Comparison of ENCODE assay signal across 10 mouse cellular contexts in the genomic region with DNA sequence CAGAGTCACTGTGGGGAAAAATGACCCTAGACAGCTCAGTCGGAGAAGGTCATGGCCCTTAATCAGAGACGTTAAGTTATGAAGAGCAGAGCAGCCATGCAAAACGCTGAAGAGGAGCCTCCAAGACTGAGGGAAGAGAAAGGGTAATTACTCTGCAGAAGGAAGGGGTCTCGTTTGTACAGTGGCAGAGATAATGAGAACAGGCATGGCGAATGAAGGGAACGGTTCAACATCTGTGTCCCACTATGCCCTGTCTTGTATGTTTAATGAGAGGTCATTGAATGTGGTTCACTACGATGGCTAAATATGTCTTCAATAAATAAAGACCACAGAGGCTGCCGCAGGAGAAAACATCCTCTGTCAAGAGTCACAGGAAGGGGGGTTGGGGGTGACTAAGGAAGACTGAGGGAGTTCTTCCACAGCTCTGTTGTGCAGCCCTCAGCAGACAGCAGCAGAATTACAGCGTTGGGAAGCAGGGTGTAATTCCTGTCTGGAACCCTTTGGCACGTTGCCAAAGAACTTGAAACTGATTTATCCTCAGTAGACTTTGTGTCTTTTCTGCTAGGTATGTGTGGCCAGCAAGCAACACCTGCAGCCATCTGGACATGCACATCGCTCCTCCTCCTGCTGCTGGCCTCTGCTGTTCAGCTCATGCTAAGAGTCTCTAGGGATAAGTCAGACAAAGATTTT.
DNase-seq lines count a peak whose midpoint lies in the region; ATAC-seq and TF ChIP-seq lines count a peak whose summit lies in the region.
"Had no signal": no experiment of that assay in that cellular context is flagged by ENCODE, and none has a peak within 500 bp of the region (broad histone marks: within the 10 kb centered on the region; RNA-seq: fewer than 3 reads in every experiment).

No protein-coding gene starts in this region.

- H3K4me1 ChIP-seq in liver, postnatal 0 days (ENCODE audit: insufficient read depth) = no peaks in the 10 kb centered on the region
- peaks cover 16% of the 10 kb centered on the region for H3K4me1 ChIP-seq in hindbrain, embryonic 13.5 days (replicated peaks)
- peaks cover 12% of the 10 kb centered on the region for H3K4me1 ChIP-seq in limb, embryonic 15.5 days

- DNase-seq in liver = peak; percentile 18
- DNase-seq in liver, postnatal 0 days = no peak
- peak; percentile 11 for DNase-seq in skeletal muscle tissue, adult 2 months (ENCODE audit: low read depth, low spot score)
- no peak for DNase-seq in yolk sac, embryonic 10.5 days (ENCODE audit: low spot score)
- DNase-seq in left cerebral cortex, adult 2 months (ENCODE audit: extremely low spot score in 1 of 2, low spot score in 2 of 2) = no peak
- DNase-seq: cerebellum, postnatal 14 days had no signal

- WGBS in liver, postnatal 0 days (ENCODE audit: insufficient replicate concordance) = 61% methylated on average over 11 of the region's 11 CpGs
- 45% methylated on average over 11 of the region's 11 CpGs for WGBS in hindbrain, embryonic 13.5 days
- 24% methylated on average over 11 of the region's 11 CpGs for WGBS in limb, embryonic 15.5 days

- no peaks in the 10 kb centered on the region for H3K9me3 ChIP-seq in liver, postnatal 0 days (ENCODE audit: low read length)
- H3K9me3 ChIP-seq in hindbrain, embryonic 13.5 days = no peaks in the 10 kb centered on the region
- H3K9me3 ChIP-seq in limb, embryonic 15.5 days = no peaks in the 10 kb centered on the region

- ATAC-seq in liver, postnatal 0 days = no peak
- ATAC-seq in hindbrain, embryonic 13.5 days (ENCODE audit: low FRiP score) = peak; percentile 76
- ATAC-seq in limb, embryonic 15.5 days (ENCODE audit: insufficient number of reproducible peaks, low FRiP score, low TSS enrichment, low read depth) = 0 out of 2 replicates have a peak, but pooled peaks have one; percentile 19
- no peak for ATAC-seq in granulocyte monocyte progenitor cell, adult 5-6 weeks (replicated peaks; ENCODE audit: poor library complexity, severe bottlenecking)
- ATAC-seq: Patski had no signal

- H3K27ac ChIP-seq in liver, postnatal 0 days (ENCODE audit: low read depth) = no peak overlapping the region
- no peak overlapping the region for H3K27ac ChIP-seq in hindbrain, embryonic 13.5 days
- no peak overlapping the region for H3K27ac ChIP-seq in limb, embryonic 15.5 days
- no peak overlapping the region for H3K27ac ChIP-seq in left cerebral cortex, adult 2 months

- intact Hi-C loops in left cerebral cortex, adult 2 months (cut with DNase I) = no loop called here

- no peak overlapping the region for H3K9ac ChIP-seq in liver, postnatal 0 days (replicated peaks)
- no peak overlapping the region for H3K9ac ChIP-seq in hindbrain, embryonic 13.5 days
- no peak overlapping the region for H3K9ac ChIP-seq in limb, embryonic 15.5 days

- H3K27me3 ChIP-seq in liver, postnatal 0 days (ENCODE audit: insufficient read depth, low read length) = no peaks in the 10 kb centered on the region
- no peaks in the 10 kb centered on the region for H3K27me3 ChIP-seq in hindbrain, embryonic 13.5 days
- H3K27me3 ChIP-seq in limb, embryonic 15.5 days = no peaks in the 10 kb centered on the region

- no peak overlapping the region for H3K4me2 ChIP-seq in liver, postnatal 0 days (ENCODE audit: low read depth, low read length)
- H3K4me2 ChIP-seq in hindbrain, embryonic 13.5 days = no peak overlapping the region
- H3K4me2 ChIP-seq in limb, embryonic 15.5 days = no peak overlapping the region

- no peak overlapping the region for H3K4me3 ChIP-seq in liver, postnatal 0 days (ENCODE audit: low read depth, low read length)
- H3K4me3 ChIP-seq in hindbrain, embryonic 13.5 days = no peak overlapping the region
- H3K4me3 ChIP-seq in limb, embryonic 15.5 days = no peak overlapping the region
- no peak overlapping the region for H3K4me3 ChIP-seq in left cerebral cortex, adult 2 months

- no peaks in the 10 kb centered on the region for H3K36me3 ChIP-seq in liver, postnatal 0 days (replicated peaks; ENCODE audit: insufficient read depth, low read length)
- no peaks in the 10 kb centered on the region for H3K36me3 ChIP-seq in hindbrain, embryonic 13.5 days
- H3K36me3 ChIP-seq in limb, embryonic 15.5 days = no peaks in the 10 kb centered on the region

- no peak for TF ChIP-seq CTCF in liver, postnatal 0 days (IDR thresholded peaks at IDR 0.05; ENCODE audit: low read depth)
- TF ChIP-seq CTCF in left cerebral cortex, adult 2 months (IDR thresholded peaks at IDR 0.05) = no peak

- no peak for TF ChIP-seq EP300 in liver, postnatal 0 days (IDR thresholded peaks at IDR 0.05; ENCODE audit: low read depth)

Comparison
In these comparisons a context has a peak if more than half of its experiments do, and no peak if none do; other contexts are left out.
1. DNase-seq: peak in liver (single experiment) and skeletal muscle tissue, adult 2 months (single experiment); none in liver, postnatal 0 days (single experiment), yolk sac, embryonic 10.5 days (single experiment) and left cerebral cortex, adult 2 months (0 of 2).
2. ATAC-seq: peak in hindbrain, embryonic 13.5 days (single experiment) and limb, embryonic 15.5 days (single experiment); none in liver, postnatal 0 days (single experiment) and granulocyte monocyte progenitor cell, adult 5-6 weeks (single experiment).